Mouse (Mus musculus) right cerebral cortex, postnatal 4 days (tissue): ENCODE data around the gene Lrrc43.
"Not testable (repeated sequence)": the region's sequence is repeated elsewhere in the genome, so short reads cannot be mapped to it uniquely, and the experiment has no call there.

ENCODE experiments used
- DNase-seq: peaks from one replicate; pipeline ENCODE4 v3.0.0-alpha.2; 2022

Lrrc43 gene

DNA sequence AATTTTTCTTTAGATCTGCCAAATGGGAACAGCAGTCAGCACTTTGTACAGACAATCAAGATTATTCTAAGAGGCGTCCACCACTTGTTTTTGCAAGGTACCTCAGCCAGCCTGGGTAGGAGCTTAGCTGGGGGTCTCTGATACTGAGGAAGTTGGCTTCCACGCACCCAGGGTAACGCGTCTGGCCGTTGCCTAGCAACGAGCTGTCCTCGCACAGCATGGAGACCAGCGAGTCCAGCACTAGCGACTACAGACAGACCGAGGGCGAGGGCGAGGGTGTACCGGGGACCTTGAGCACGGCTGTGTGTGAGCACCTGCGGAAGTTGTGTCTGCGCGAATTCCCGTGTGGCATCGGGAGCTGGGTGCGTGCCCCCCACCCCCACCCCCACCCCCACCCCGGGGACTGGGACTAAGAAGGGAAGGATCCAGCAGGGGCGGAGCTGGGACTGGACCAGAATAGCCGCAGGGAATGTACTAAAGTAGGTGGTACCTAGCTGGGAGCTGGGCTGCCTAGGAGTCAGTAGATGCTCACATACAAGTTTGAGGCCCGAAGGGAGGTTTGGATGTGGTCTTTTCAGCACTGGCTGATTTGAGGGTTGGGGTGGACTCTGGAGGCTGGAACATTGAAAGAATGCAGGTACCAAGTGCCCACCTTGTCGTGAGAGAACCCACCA, at the start of gene Lrrc43, which contains the start of gene Il31:
Gene Lrrc43 (plus strand): TSS at position 194 of the 674 bp plus-strand sequence.
Gene Il31 (minus strand): TSS at position 378 of the 674 bp plus-strand sequence.
- no peak for DNase-seq

DNA sequence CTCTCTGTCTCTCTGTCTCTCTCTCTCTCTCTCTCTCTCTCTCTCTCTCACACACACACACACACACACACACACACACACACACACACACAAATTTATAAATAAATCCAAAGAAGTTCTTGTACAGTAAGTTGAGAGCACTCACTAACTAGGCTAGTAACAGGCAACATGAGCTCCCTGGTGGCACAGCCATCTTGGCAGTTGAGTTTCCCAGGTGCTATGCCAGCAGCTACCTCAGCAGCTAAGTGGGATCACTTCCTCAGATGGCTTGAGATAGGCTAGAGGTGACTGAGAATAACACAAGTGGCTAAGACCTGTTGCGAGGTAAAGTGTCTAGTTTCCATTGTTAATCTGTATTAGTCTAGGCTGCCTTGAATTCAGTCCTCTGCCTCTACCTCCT, 49.8 kb upstream of the Lrrc43 start:
- DNase-seq = no peak

DNA sequence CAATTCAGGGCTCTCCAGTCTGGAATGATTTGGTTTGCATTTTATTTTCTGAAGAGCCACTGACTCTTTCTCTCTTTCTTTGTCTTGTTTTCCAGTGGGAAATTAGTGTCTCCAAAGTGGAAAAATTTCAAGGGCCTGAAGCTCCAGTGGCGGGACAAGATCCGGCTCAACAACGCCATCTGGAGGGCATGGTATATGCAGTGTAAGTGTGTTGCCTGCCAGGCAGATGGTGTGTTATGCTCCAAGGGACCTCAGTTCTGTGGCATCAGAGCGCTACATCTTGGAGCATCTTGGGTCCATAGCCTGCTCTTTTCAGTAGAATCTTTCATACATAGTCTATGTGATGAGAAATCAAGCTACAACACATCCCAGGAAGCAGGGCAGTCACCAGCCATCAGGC, 49.2 kb upstream of the Lrrc43 start:
- peak; percentile 42 for DNase-seq

DNA sequence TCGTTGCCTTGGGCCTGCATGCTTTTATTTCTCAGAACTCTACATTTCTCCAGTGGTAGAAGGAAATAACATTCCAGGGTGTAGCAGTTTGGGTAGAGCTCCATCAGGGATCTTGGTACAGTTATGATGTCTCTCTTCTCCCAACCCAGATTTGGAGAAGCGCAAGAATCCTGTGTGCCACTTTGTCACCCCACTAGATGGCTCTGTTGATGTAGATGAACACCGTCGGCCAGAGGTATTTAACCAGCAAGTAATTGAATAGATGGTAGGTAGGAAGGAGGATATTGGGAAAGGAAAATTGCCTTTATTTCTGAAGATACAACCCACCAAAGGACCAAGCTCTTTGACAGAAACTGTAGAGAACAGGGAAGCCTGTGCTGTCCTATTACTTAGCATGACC, 48.4 kb upstream of the Lrrc43 start:
- DNase-seq = no peak

DNA sequence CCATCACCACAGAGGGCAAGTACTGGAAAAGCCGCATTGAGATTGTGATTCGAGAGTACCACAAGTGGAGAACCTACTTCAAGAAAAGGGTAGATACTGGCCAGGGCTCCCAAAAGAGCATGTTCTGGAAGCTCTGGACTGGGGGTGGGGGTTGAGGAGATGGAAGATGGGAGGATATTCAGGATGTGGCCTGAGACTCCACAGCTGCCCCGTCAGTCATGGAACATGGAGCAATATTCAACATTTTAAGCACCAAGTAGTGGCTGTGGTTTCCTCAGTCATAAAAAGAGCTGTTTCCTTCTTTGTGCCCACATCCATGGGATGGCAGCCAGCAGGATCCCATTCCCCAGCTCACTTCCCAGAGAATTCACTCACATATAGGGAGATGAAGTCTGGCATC, 46.8 kb upstream of the Lrrc43 start:
- no peak for DNase-seq

DNA sequence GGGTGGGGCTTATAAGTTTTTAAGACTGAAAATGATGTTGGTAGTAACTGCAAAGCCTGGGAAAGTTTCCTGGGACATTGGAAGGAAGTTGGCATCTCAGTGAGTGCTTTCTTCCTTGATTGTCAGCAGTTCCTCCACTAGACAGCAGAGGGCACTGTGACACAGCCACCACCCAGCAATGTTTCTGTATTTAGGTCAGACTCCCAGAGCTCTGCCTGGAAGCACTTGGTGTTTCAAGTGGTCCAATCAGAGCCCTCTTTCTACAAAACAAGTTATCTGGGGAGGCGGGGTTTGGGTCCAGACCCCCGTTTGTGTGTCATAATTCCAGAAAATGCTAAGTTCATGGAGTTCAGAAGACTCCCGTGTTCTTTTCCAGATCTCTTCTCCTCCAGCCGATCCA, 45.0 kb upstream of the Lrrc43 start:
- peak; percentile 75 for DNase-seq

DNA sequence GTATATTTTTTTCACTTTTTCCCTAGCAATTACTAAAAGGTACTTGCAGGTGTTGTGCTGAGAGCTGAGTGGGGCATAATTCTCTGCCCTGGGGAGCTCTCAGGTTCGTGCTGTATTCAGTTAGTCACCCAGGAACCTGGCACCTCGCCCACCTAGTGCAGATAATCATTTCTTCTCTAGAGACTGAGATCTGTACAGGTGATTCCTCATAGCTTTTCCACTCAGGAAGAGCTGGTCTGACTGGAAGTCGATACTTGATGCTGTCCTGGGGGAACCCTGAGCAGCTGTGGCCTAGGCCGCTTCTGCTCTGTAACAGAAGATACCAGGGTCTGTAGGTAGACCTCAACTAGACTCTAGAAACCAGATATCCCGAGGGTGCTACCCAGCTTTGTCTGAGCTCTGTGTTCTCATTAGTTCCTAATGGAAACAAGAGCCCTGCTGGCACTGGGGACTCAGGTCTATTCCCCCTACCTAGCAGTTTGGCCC, 44.2 kb upstream of the Lrrc43 start:
- DNase-seq = no peak

DNA sequence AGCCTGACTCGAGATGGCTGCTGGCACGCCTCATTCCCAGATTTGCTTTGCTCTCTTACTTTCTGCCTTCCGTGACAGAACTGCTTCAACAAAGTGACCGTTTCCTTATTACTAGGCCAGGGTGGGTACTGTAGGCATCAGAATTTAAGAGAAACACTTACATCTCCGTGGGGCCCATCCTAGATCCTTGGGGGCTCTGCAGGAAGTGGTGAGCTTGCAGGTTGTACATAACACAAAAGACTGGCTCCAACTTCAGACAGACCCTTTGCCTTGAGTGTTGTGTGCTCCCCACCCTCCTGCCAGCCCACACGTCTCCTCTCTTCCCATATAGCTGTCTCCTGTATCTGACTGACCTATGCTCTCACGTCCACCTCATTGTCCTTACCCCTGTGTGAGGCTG, 37.2 kb upstream of the Lrrc43 start:
- DNase-seq = no peak

DNA sequence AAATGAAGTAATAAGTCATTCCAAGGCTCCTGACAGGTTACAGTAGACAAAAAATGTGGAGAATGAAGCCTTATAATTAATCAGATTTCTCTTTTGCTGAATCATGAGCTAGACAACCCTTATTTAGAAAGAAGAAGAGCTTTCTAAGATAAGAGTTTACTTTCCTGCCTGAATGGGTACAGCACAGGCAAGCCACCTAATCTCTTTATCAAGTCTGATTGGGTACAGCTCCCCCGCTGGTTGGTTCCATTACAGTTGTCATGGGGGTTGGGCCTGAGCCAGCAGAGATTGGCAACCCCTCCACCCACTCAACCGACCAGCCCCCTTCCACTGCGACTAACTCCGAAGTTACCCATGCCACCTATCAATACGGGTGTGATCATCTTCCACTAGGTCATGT, 27.7 kb upstream of the Lrrc43 start:
- no peak for DNase-seq

DNA sequence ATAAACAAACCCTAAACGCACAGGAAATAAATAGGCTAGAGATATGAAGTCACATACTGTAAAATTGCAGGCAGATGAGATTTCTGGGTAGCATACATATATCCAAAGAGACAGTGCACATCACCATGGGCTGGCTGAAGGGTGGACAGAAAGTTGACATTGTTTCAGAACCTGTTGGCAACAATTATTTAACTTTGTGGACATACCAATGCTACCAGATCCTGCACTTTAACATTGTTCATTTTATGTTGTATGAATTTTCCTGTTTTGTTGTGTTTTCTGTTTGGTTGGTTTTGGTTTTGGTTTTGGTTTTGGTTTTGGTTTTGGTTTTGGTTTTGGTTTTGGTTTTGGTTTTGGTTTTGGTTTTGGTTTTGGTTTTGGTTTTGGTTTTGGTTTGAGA, 24.5 kb upstream of the Lrrc43 start:
- no peak for DNase-seq

DNA sequence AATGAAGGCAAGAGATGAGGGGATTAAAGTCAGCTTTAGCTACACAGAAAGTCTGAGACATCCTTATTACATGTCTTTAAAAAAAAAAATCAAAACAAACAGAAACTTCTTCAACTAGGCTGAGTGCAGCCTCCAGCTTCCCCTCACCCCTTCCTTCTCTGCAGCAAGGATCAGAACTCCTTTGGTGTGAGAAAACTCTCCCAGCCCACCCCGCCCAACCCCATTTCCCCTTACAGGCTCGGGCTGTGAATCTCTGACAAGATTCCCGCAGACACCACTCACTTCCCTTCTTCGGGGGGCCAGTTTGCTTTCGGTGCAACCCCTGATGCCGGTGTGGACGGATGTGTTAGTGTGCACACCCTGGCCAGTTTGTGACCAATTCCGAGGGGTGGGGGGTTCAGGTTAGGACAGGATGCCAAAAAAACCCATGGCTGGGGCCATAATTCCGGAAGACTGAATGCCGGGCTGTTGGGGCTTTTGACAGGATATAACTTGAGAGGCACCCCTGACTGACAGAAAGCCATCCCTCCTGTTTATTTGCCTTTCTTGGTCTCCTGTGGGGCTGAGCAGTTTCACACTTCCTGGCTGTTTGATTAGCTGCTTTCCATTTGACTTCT, 18.2 kb upstream of the Lrrc43 start:
- no peak for DNase-seq

DNA sequence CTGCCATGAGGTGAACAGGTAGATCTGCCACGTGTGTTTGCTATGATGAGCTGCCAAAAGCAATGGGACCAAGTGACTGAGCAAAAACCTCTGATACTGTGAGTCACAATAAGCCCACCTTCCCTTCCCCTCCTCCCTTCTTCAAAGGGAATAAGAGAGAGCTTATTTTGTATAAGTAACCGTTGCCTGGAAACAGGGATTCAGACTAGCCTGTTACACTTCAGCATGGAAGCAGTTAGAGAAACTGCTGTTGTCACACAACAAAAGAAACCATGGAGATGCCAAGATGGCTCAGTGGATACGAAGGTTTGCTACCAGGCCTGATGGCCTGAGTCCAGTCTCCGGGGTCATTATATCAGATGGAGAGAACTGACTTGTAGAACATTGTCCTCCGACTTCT, 15.3 kb upstream of the Lrrc43 start:
- DNase-seq = no peak

DNA sequence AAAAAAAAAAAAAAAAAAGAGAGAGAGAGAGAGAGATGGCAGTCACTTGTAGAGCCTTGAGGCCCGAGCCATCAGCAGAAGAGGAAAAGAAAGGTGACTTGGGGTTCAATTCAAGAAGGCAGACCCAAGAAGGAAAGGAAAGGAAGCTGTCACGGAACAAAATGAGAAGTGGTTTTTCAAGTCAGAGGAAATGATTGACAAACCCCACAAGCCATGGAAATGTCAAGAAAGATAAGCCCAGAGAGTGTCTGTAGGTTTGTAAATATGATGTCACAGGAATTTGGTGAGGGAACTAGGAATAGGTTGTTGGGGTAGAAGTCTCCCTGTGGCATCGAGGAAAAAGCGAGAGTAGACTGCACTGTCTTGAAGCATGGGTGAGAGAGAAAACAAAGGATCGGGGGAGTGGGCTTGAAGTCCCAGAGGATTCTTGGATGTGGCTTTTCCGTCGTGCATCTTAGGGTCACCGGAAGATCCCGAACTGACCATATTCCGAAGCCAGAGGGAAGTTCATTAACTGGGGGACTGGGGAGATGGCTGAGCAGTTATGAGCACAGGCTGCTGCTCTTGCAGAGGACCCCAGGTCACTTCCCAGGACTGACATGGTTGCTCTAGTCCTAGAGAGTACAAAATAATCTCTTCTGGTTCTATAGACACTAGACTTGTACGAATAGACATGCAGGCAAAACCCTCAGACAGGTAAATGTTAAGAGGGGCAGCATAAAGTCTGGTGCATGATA, 1.3 kb upstream of the Lrrc43 start:
- DNase-seq = no peak

DNA sequence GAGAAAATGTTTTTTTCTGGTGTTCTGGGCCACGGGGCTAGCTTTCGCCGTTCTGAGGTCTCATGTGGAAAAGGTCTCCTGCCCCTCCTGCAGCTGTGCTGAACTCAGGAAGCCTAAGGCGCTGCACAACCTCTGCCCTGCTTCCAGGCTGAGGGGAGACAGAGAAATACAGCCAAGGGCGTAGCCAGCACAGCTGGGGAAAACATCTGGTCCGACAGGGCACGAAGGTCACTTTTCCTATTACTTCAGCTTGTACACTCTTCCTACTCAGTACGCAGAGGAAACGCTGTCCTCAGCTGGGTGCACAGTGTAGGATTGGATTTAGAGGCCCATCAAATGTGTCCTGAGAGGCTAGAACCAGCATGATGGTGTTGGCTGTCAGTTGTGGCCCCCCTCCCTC, 830 bp downstream of the Lrrc43 start:
- no peak for DNase-seq

DNA sequence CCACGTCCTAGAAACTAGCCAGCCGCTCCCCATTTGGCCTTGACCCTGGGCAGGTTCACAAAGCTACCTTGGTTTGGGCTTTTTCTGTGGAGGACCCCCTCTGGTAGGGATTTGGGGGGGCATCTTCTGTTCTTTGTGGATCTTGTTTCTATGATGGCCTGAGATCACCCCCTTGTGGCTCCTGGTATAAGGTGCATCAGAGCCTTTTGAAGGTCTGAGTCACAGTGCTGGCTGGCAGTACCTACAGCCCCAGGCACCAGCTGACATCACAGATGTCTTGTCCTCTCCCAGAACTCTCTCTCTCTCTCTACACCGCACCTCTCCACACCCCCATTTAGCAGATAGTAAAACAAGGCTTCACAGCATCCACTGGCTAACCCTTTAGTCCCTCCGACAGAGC, 10.6 kb downstream of the Lrrc43 start:
- no peak for DNase-seq

DNA sequence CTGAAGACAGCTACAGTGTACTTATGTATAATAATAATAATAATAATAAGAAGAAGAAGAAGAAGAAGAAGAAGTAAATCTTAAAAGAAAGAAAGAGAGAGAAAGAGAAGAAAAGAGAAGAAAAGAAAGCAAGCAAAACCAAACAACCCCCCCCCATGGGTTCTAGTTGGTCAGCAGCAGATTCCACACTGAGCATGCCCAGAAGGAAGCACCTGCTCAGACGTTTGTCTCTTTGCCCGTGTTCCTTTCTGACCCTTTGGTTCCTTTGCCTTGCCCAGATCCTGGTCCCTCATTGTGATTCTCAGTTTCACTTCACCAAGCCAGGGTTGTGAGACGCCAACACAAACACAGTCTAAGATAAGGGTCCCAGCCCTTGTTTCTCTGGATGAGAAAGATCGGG, 12.9 kb downstream of the Lrrc43 start:
- no peak for DNase-seq

DNA sequence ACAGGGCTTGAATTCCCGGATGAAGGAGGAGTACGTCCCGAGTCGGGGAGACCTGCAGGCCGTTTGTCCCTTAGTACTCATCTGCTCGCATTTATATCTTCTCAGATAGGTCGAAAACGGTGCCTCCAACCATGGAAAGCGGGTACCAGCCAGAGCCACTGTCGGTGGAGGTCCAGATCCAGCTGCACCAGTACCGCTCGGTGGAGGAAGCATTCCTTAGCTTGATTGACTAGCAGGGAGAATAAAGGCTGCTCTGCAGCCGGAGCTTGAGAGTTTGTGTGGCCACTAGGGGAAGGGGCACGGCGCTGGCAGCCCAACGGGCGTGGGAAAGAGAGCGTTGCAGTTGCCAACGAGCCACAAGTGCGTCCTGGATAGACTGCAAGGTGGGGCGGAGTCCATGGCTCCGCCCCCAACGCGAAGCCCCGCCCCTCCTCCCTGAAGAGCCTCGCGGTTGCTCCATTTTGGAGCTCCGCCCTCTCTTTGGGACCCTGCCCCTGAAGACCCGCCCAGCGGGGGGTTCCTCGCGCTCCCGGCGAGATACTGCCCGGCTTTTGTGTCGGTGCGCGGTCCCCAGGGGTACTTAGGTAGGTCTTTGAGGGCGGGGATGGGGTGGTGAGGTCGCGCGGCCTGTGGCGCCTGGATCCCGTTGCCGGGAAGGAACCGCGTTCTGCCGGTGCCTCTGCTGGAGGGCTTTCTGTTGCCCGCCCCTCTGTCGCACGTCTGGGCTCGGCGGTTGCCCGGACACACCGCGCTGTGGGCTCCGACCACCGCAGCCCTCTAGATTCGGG, 19.0 kb downstream of the Lrrc43 start:
- peak; percentile 93 for DNase-seq

DNA sequence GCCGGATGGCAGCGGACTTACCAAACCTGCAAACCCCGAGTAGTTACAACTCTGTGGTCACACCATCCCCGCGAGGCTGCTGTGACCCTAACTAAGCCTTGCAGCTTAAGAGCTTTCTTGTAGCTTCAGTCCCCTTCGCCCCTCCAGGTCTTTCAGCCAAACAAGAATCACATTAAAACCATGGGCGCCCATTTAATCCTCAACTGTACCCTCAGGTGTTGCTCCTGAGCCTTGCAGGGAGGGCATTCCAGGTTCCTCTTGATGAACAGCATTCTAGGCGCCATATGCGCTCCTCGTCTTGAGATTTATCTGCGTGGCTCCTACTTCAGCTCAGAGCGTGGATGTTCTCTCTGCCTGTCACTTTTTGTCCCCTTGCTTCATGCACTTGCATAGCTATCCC, 19.8 kb downstream of the Lrrc43 start:
- DNase-seq = no peak

DNA sequence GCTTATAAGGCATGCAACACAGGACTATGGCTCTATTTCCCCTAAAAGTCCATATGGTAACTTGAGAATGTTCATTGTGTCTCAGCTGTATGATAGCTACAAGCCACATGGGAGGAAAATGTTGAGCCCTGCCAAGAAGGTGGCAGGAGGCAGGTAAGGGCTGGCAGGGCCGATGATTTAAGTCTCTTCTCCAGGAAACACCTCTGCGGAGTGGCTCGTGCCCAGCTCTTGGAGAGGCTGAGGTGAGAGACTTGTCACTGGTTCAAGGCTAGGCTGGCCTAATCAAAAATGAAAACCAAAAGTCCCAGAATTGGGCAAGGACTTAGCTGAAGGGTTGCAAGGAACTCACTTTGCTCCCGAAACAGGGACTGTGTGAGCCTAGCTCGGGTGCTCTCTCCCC, 21.1 kb downstream of the Lrrc43 start, which contains the start of gene B3gnt4:
Gene B3gnt4 (plus strand): TSS at position 301 of the 400 bp plus-strand sequence.
- DNase-seq = no peak

DNA sequence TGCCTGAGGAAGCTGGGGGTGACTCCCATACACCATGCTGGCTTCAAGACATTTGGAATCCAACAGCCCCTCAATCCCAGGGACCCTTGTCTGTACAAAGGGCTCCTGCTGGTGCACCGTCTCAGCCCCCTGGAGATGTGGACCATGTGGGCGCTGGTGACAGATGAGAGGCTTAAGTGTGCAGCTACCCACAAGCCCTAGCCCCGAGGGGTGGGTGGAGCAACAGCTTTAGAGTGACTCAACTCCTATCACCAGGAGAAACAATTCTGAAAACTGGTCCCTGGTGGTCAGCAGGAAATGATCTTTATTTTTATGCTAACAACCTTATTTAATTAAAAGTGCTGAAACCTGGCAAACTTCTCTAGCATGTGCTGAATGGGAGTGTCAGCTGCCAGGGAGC, 22.3 kb downstream of the Lrrc43 start:
- not testable (repeated sequence) for DNase-seq

DNA sequence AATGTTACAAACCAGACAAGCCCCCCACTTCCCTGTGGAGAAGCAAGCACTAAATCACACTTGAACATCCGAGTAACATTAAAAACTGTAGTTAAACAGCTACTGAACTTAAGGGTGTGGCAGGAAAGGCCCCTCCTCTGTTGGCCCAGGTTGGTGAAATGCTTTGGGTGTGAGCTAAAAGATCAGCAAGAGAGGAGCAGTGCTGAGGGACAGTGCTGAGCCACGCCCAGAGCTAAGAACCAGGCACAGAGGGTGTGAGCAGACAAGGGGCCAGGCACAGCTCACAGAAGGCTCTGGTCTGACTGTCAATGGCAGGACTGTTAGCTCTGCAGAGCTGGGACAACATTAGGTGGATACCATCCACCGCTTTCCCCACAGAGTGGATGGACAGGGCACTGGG, 23.0 kb downstream of the Lrrc43 start:
- DNase-seq = no peak

DNA sequence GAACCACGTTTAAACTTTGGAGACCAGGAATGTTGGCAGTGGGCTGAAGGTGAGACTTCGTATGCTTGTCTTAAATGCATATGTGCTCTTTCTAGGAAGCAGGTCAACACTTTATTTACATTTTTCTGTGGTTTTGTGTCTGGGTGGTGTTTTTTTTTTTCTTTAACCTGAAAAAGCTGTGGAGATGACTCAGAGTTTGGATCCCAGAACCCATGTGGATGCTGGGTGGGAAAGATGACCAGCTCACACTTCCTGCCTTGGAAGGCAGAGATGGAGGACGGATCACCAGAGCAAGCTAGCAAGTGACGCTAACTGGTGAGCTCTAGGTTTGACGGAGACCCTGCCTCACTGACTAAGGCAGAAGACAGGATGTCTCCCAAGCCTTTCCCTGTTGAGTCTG, 25.8 kb downstream of the Lrrc43 start:
- no peak for DNase-seq

DNA sequence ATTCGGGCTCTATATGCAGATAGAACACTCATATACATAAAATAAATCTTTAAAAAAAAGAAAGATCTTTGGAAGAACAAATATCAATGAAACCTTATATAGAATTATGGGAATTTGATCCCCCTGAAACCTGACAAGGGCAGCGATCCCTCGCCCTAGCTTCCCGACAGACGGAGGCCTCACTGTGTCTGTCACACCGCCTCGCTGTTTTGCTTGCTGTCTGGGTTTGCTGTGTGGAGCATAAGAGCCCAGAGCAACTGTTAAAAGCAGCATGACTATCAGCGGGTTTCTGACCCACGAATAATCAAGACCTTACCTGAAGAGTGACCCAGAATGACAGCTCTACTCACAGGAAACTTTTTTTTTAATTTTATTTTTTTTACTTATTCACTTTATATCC, 31.6 kb downstream of the Lrrc43 start:
- no peak for DNase-seq
